Mouse (Mus musculus) lung, embryonic 15.5 days (tissue): Measurements from ENCODE around the gene Hoxa11. TPM values are rescaled to one million over a fixed set of nuclear protein-coding genes. Genes with fewer than 3 reads are reported as not detected.

Experiments
- ATAC-seq: fragments of 200-750 bp; cut with Nextera tagmentation; 2 replicates; pipeline ENCODE4 v1.8.0; 2017; ENCODE audit warnings: moderate number of reproducible peaks, borderline replicate concordance; ENCODE audit not compliant: low FRiP score, low TSS enrichment; ENCODE audit errors: extremely low read depth
- H3K27ac ChIP-seq: fragments of 300-500 bp; sonication (generic); 2 replicates; pipeline ENCODE4 v1.5.1; 2015; ENCODE audit warnings: moderate library complexity, mild to moderate bottlenecking, inconsistent platforms
- H3K27me3 ChIP-seq: fragments of 300-500 bp; sonication (generic); 2 replicates; pipeline ENCODE4 v1.6.1; 2015; ENCODE audit warnings: inconsistent platforms
- H3K36me3 ChIP-seq: fragments of 300-500 bp; sonication (generic); 2 replicates; pipeline ENCODE4 v1.6.1; 2015; ENCODE audit warnings: inconsistent platforms
- H3K4me1 ChIP-seq: fragments of 300-500 bp; sonication (generic); 2 replicates; pipeline ENCODE4 v1.6.1; 2015; ENCODE audit warnings: inconsistent platforms
- H3K4me2 ChIP-seq: fragments of 300-500 bp; sonication (generic); 2 replicates; pipeline ENCODE4 v1.6.1; 2015; ENCODE audit warnings: inconsistent platforms, mild to moderate bottlenecking, moderate library complexity
- H3K4me3 ChIP-seq: fragments of 300-500 bp; sonication (generic); 2 replicates; pipeline ENCODE4 v1.5.1; 2015; ENCODE audit warnings: mild to moderate bottlenecking, inconsistent platforms
- H3K9ac ChIP-seq: fragments of 300-500 bp; sonication (generic); 2 replicates; pipeline ENCODE4 v1.6.1; 2015; ENCODE audit warnings: inconsistent platforms
- H3K9me3 ChIP-seq: fragments of 300-500 bp; sonication (generic); 2 replicates; pipeline ENCODE4 v1.6.1; 2016; ENCODE audit warnings: inconsistent platforms
- WGBS: fragments of 180-500 bp; shearing (Covaris S2); methylation state at CpG from one replicate; pipeline ENCODE4 v1.1.7; 2015; 5-methylcytosine and 5-hydroxymethylcytosine counted together
- polyA plus RNA-seq: library from polyadenylated mRNA; unstranded; fragments of >200 nt; fragmentation: Nextera tagmentation; extraction: Ambion mirVana; gene quantifications from 2 replicates; pipeline ENCODE4 v1.2.1, GENCODE M21; 2015

The Hoxa11 gene
- polyA plus RNA-seq, 1 experiment from 2014 or later, result not detected

- H3K9ac ChIP-seq, result no peak overlapping the region
- ATAC-seq, result no peak
- H3K4me2 ChIP-seq, result no peak overlapping the region
- peaks cover 96% of the 10 kb centered on the region for H3K27me3 ChIP-seq
- H3K4me3 ChIP-seq, result no peak overlapping the region
- no peaks in the 10 kb centered on the region for H3K9me3 ChIP-seq
- no peak overlapping the region for H3K27ac ChIP-seq
- 29% methylated on average over 9 of the region's 9 CpGs for WGBS
- peaks cover 15% of the 10 kb centered on the region; the same call in 1 of the 2 replicates for H3K4me1 ChIP-seq
- no peaks in the 10 kb centered on the region for H3K36me3 ChIP-seq
Measured at GRCm38 (mm10) chr6:52235267-52235666, 10.3 kb downstream of the Hoxa11 start.

GRCm38 (mm10) chr6:52234428-52235140, 11.0 kb downstream of the Hoxa11 start:
- Histone ChIP-seq H3K27ac (no peak overlapping the region), H3K36me3 (no peaks in the 10 kb centered on the region), H3K4me1 (peaks cover 12% of the 10 kb centered on the region; the same call in 1 of the 2 replicates), H3K4me3 (no peak overlapping the region), H3K27me3 (peaks cover 96% of the 10 kb centered on the region), H3K4me2 (no peak overlapping the region; the same call in 1 of the 2 replicates), H3K9ac (no peak overlapping the region), H3K9me3 (no peaks in the 10 kb centered on the region)
- WGBS, result 2% methylated on average over 68 of the region's 68 CpGs
- no peak for ATAC-seq

- Histone ChIP-seq H3K4me3 (0 out of 2 replicates have a peak overlapping the region, but pooled peaks have one; percentile 5), H3K36me3 (no peaks in the 10 kb centered on the region), H3K27ac (no peak overlapping the region), H3K9ac (no peak overlapping the region), H3K27me3 (peaks cover 97% of the 10 kb centered on the region), H3K9me3 (no peaks in the 10 kb centered on the region), H3K4me2 (peak overlapping the region; percentile 14; the same call in 1 of the 2 replicates), H3K4me1 (peaks cover 12% of the 10 kb centered on the region; the same call in 1 of the 2 replicates)
- ATAC-seq, result 0 out of 2 replicates have a peak, but pooled peaks have one; percentile 53
- WGBS, result 1% methylated on average over 68 of the region's 70 CpGs
Measured at GRCm38 (mm10) chr6:52233546-52234427, 11.8 kb downstream of the Hoxa11 start.

DNA sequence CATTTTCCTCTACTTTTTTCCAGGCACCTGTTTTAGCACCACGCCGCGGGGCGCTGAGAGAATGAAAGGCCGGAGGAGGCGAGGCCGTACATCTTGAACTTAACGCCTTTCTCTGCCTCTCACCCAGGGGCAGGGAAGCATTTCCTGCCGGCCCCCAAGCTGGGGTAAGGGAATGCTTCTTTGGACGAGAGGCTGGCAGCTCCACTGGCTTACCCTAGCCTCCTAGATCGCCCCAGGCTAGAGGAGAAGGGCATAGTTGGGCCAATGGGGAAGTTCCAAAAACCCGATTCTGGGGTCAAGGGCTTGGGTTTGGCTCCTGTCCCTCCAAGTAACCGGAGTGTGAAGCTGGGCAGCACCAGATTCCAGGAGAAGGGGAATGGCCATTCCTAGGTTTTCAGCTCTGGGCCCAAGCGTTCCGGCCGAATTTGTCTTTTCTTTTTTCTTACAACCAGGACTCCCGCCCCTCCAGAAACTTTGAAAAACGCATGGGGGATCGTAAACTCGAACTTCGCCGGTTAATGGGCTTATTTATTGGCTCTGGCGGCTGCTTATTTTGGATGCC, 12.5 kb downstream of the Hoxa11 start:
- ATAC-seq, result no peak
- H3K36me3 ChIP-seq, result no peaks in the 10 kb centered on the region
- H3K27ac ChIP-seq, result no peak overlapping the region
- H3K9ac ChIP-seq, result no peak overlapping the region
- WGBS, result 1% methylated on average over 23 of the region's 23 CpGs
- no peak overlapping the region for H3K4me3 ChIP-seq
- no peak overlapping the region for H3K4me2 ChIP-seq
- no peaks in the 10 kb centered on the region for H3K9me3 ChIP-seq
- H3K4me1 ChIP-seq, result peaks cover 12% of the 10 kb centered on the region; the same call in 1 of the 2 replicates
- peaks cover 97% of the 10 kb centered on the region for H3K27me3 ChIP-seq

DNA sequence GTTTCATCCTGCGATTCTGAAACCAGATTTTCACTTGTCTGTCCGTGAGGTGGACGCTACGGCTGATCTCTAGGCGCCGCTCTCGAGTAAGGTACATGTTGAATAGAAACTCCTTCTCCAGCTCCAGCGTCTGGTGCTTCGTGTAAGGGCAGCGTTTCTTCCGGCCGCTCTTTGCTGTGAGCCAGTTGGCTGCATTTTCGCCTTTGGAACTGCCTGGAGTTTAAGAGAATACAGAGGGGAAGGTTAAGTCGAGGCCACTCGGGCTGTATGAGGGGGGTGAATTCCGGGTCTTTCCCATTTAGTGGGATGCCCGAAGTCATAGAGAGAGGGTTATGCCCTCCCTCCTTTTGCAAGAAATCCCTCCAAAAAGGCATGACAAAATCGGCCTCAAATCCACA, 13.0 kb downstream of the Hoxa11 start:
- no peak for ATAC-seq
- Histone ChIP-seq H3K9me3 (no peaks in the 10 kb centered on the region), H3K27me3 (peaks cover 97% of the 10 kb centered on the region), H3K4me1 (peaks cover 12% of the 10 kb centered on the region; the same call in 1 of the 2 replicates), H3K36me3 (no peaks in the 10 kb centered on the region), H3K27ac (no peak overlapping the region), H3K4me2 (no peak overlapping the region), H3K4me3 (no peak overlapping the region), H3K9ac (no peak overlapping the region)
- under 1% methylated on average over 18 of the region's 18 CpGs for WGBS

DNA sequence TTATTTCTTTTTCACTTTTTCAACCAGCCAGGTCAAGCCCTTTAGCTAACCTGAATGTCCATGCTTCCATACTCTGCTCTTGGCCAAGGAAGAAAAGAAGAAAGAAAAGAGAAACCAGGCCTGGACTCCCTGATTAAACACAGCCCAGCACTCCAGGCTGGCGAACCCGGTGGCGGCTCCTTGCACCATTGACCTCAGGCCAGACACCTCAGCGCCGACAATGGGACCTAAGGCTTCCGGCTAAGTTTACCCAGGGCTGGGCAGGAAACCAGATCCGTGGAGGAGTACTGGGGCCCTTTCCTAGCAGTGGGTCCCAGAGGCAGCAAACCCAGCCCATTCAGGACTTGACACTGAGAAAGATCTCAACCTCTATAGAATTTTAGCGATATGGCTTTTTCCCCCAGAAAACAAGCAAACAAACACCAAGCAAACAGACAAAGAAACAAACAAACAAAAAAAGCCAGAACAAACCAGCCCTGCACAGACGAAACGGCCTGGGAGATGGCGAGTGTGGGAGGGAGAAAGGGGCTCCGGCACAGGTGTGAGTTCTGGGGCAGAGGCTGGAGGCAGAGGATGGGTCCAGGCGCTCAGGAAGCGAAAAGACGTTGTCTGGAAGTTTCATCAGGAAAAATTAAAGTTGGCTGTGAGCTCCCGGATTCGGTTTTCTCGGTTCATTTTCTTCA, 13.6 kb downstream of the Hoxa11 start:
- no peak overlapping the region for H3K9ac ChIP-seq
- peaks cover 97% of the 10 kb centered on the region for H3K27me3 ChIP-seq
- no peak overlapping the region for H3K4me2 ChIP-seq
- ATAC-seq, result no peak
- H3K9me3 ChIP-seq, result no peaks in the 10 kb centered on the region
- peaks cover 12% of the 10 kb centered on the region; the same call in 1 of the 2 replicates for H3K4me1 ChIP-seq
- no peak overlapping the region for H3K27ac ChIP-seq
- no peaks in the 10 kb centered on the region for H3K36me3 ChIP-seq
- H3K4me3 ChIP-seq, result no peak overlapping the region
- 2% methylated on average over 18 of the region's 18 CpGs for WGBS

DNA sequence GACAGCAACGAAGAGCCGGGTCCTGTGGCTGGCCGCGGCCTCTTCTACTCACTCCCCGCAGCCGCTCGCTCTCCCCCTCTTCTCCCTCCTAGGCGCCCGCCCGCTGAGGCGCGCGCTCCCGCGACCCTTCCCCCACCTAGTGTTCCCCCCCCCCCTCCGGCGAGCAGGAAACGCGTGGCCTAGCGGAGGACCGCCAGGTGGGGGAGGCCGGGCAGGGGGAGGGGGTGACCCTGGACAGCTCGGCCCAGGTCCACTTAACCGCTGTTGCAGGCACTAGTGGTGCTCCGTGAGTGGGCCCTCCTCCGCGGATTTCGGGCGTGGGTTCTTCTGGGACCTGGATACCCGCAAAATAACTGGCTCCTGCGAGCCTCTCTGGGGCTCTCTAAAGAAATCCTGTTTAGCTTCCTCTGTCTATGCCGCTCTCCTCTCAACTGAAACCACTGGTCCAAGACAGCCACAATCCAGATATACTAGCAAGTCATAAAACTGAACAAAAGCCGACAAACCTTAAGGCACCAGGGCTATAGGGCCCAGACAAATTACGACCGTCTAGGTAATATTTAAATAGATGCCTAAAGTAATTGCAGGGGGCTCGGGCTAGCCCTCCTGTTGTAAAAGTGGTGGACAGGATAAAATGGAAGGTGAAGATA, 15.0 kb downstream of the Hoxa11 start, which contains the start of gene Hoxa9:
Gene Hoxa9 (minus strand): TSS at position 574 of the 650 bp plus-strand sequence.
- no peak within 1 kb of the TSS for H3K4me2 ChIP-seq
- no peaks in the 10 kb centered on the region for H3K36me3 ChIP-seq
- H3K27ac ChIP-seq, result no peak within 1 kb of the TSS
- H3K4me3 ChIP-seq, result 0 out of 2 replicates have a peak within 1 kb of the TSS, but pooled peaks have one; percentile 8
- WGBS, result 1% methylated on average over 19 of the region's 36 CpGs
- H3K27me3 ChIP-seq, result peaks cover 97% of the 10 kb centered on the region
- H3K9me3 ChIP-seq, result no peaks in the 10 kb centered on the region
- H3K9ac ChIP-seq, result no peak within 1 kb of the TSS
- no peak for ATAC-seq
- peaks cover 20% of the 10 kb centered on the region for H3K4me1 ChIP-seq

DNA sequence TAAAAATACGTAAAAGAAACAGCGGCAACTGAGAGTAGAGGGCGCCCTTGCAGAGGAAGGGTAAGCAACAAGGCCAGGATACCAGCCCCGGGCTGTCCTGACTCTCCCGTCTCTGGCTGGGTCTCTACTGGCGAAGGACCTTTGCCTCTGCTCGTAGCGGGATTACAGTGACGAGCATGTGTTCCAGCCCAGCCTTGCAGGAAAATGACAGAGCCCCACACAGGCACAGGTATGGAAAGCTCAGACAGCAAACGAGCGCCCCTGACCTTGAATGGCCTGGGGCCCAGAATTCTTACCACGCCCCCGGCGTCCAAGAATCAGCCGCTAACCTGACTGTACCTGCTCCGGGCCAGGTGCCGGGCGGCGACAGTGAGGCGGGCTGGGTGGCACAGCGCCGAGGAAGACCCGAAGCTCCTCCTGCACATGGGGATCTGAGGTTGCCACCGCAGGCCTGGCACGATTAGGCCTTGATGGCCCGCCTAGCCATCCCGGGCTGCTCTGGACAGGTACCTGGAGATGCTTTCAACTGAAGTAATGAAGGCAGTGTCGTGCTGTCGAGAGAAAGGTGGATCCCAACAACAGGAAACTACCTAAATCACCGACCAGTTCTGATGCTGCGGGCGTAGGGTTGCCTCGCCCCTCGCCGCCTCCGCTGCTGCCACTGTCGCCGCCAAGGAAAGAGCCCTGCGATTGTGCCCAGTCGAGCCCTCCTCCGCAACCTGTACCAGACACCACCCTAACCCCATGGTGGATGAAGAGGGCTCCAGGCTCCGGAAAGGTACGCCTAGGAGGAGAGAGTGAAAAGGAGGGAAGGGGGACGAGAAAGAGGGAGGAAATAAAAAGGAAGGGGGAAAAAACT, 15.8 kb downstream of the Hoxa11 start:
- Histone ChIP-seq H3K9ac (no peak overlapping the region), H3K4me3 (no peak overlapping the region), H3K4me2 (no peak overlapping the region), H3K4me1 (peaks cover 22% of the 10 kb centered on the region), H3K27ac (no peak overlapping the region), H3K27me3 (peaks cover 97% of the 10 kb centered on the region), H3K36me3 (no peaks in the 10 kb centered on the region), H3K9me3 (no peaks in the 10 kb centered on the region)
- whole genome bisulfite sequencing, result 3% methylated on average over 44 of the region's 44 CpGs
- no peak for ATAC-seq

GRCm38 (mm10) chr6:52228475-52229465, 16.8 kb downstream of the Hoxa11 start:
- 2% methylated on average over 38 of the region's 38 CpGs for WGBS
- peaks cover 13% of the 10 kb centered on the region for H3K4me1 ChIP-seq

More at GRCm38 (mm10) chr6:52228475-52229465, 16.8 kb downstream of the Hoxa11 start:
- no peaks in the 10 kb centered on the region for H3K9me3 ChIP-seq
- no peak overlapping the region for H3K4me2 ChIP-seq
- H3K4me3 ChIP-seq, result no peak overlapping the region
- no peaks in the 10 kb centered on the region for H3K36me3 ChIP-seq
- H3K27ac ChIP-seq, result no peak overlapping the region
- ATAC-seq, result no peak
- no peak overlapping the region for H3K9ac ChIP-seq
- H3K27me3 ChIP-seq, result peaks cover 97% of the 10 kb centered on the region
